Mouse (Mus musculus) cerebellum, adult 2 months (tissue): ENCODE results near the gene Cd160.

Source experiments
- CTCF ChIP-seq: fragments of 200-500 bp; IDR thresholded peaks from 2 replicates; pipeline ENCODE4 v1.5.1; 2011; ENCODE audit warnings: low read depth, mild to moderate bottlenecking, control low read depth, low read length, moderate library complexity, borderline replicate concordance; ENCODE audit not compliant: insufficient read depth
- POLR2A ChIP-seq: fragments of 200-500 bp; IDR thresholded peaks from 2 replicates; pipeline ENCODE4 v1.6.1; 2011; ENCODE audit warnings: low read length, control low read depth, borderline replicate concordance; ENCODE audit not compliant: insufficient read depth

DNA sequence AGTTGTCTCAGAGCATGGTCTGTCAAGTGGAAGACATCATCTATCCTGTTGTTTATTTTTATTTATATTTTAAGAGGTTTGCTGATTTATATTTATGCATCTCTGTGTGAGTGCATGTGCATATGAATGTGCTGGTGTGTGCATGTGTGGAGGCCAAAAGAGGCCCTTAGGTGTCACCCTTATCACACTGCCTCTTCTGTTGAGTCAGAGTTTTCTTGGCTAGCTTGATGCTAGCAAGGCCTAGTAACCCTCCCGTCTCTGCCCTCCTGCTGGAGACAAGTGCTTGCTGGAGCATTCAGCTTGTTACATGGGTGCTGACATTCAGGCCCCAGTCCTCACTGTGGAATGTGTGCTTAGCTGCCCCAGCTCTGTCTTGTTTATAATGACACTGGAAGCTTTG, 56.2 kb downstream of the Cd160 start:
- TF ChIP-seq CTCF, result no peak
- TF ChIP-seq POLR2A, result no peak
